Mouse (Mus musculus): Measurements from ENCODE around the gene Ddx31.

Ddx31 gene

GRCm38 (mm10) chr2:28840222-28840951 lies at the start of gene Ddx31, which contains the start of gene Gtf3c4:
Gene Ddx31 (plus strand): TSS chr2:28840406.
Gene Gtf3c4 (minus strand): TSS chr2:28840360.
- DNase-seq (ENCODE audit: low spot score in 2 of 2), result peak; percentile 88 to 90

GRCm38 (mm10) chr2:28792931-28793610 lies 47.1 kb upstream of the Ddx31 start:
- no peak for DNase-seq (ENCODE audit: low spot score in 2 of 2)

GRCm38 (mm10) chr2:28794623-28795022 lies 45.6 kb upstream of the Ddx31 start:
- DNase-seq (ENCODE audit: low spot score in 2 of 2), result no peak

- DNase-seq (ENCODE audit: low spot score in 2 of 2), result no peak
Observed at GRCm38 (mm10) chr2:28796298-28796697, 43.9 kb upstream of the Ddx31 start.

- no peak for DNase-seq (ENCODE audit: low spot score in 2 of 2)
Observed at GRCm38 (mm10) chr2:28797490-28798106, 42.6 kb upstream of the Ddx31 start.

GRCm38 (mm10) chr2:28798390-28798789 lies 41.8 kb upstream of the Ddx31 start:
- DNase-seq (ENCODE audit: low spot score in 2 of 2), result no peak

GRCm38 (mm10) chr2:28799575-28799974 lies 40.6 kb upstream of the Ddx31 start:
- DNase-seq (ENCODE audit: low spot score in 2 of 2), result no peak

- DNase-seq (ENCODE audit: low spot score in 2 of 2), result no peak
Observed at GRCm38 (mm10) chr2:28803406-28803805, 36.8 kb upstream of the Ddx31 start.

GRCm38 (mm10) chr2:28808841-28809240 lies 31.4 kb upstream of the Ddx31 start:
- DNase-seq (ENCODE audit: low spot score in 2 of 2), result no peak

- no peak for DNase-seq (ENCODE audit: low spot score in 2 of 2)
Observed at GRCm38 (mm10) chr2:28810260-28811013, 29.8 kb upstream of the Ddx31 start.

- no peak for DNase-seq (ENCODE audit: low spot score in 2 of 2)
Observed at GRCm38 (mm10) chr2:28818866-28819265, 21.3 kb upstream of the Ddx31 start.

- DNase-seq (ENCODE audit: low spot score in 2 of 2), result no peak
Observed at GRCm38 (mm10) chr2:28829265-28829664, 10.9 kb upstream of the Ddx31 start.

- DNase-seq (ENCODE audit: low spot score in 2 of 2), result no peak
Observed at GRCm38 (mm10) chr2:28836181-28836940, 3.8 kb upstream of the Ddx31 start.

- no peak for DNase-seq (ENCODE audit: low spot score in 2 of 2)
Observed at GRCm38 (mm10) chr2:28839501-28840221, 545 bp upstream of the Ddx31 start.

GRCm38 (mm10) chr2:28842042-28842441 lies 1.8 kb downstream of the Ddx31 start:
- no peak for DNase-seq (ENCODE audit: low spot score in 2 of 2)

GRCm38 (mm10) chr2:28848879-28849278 lies 8.7 kb downstream of the Ddx31 start:
- DNase-seq (ENCODE audit: low spot score in 2 of 2), result no peak

GRCm38 (mm10) chr2:28852594-28852993 lies 12.4 kb downstream of the Ddx31 start:
- DNase-seq (ENCODE audit: low spot score in 2 of 2), result no peak

- no peak for DNase-seq (ENCODE audit: low spot score in 2 of 2)
Observed at GRCm38 (mm10) chr2:28855773-28856172, 15.6 kb downstream of the Ddx31 start.

- DNase-seq (ENCODE audit: low spot score in 2 of 2), result no peak
Observed at GRCm38 (mm10) chr2:28859303-28859702, 19.1 kb downstream of the Ddx31 start.

GRCm38 (mm10) chr2:28860678-28861423 lies 20.6 kb downstream of the Ddx31 start:
- DNase-seq (ENCODE audit: low spot score in 2 of 2), result no peak

All from spleen, postnatal 36 days (tissue).